10 mouse cellular contexts compared by ENCODE assay signal in the genomic region with DNA sequence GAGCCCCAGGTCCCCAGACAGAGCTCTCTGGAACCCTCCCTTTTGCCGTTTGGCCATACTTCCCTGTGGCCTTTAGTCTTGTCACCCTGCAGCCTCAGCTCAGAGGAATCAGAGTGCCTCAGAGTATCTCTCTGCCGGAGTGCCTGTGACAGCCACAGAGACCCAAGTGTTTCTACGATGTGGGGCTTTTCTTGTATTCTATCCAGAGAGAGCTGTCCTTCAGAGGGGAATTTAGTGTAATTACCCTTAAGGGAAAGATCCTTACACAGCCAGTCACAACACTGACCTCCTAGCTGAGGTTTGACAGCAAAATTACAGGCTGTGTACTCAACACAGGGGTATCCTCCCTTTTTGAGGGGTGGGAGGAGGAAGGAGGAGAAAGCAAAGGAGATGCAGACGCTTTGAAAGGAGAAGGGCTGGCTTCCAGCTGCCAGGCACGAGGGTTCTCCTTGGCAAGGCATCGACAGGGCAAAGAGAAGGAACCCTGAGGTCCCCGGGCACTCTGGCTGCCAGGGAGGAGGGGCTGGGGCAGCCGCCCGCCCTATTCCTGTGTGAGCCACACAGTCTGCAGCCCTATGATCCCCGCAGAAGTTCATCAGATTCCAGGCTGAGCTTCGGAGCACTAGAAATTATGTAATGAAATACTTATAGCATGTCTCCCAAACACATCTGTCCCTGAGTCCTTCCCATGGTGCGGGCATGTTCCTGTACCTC. TPM values are rescaled to one million over a fixed set of nuclear protein-coding genes. Genes with fewer than 3 reads are reported as not detected.
DNase-seq lines count a peak whose midpoint lies in the region; ATAC-seq and TF ChIP-seq lines count a peak whose summit lies in the region.
"Had no signal": no experiment of that assay in that cellular context is flagged by ENCODE, and none has a peak within 500 bp of the region (broad histone marks: within the 10 kb centered on the region; RNA-seq: fewer than 3 reads in every experiment).

No protein-coding gene starts in this region.

- no peak for ATAC-seq in kidney, embryonic 14.5 days (ENCODE audit: low FRiP score, low TSS enrichment)
- no peak for ATAC-seq in stomach, postnatal 0 days (ENCODE audit: low FRiP score, low TSS enrichment)

- TF ChIP-seq EP300 in stomach, postnatal 0 days (optimal IDR thresholded peaks at IDR 0.05), result no peak

- no peak overlapping the region for H3K4me3 ChIP-seq in kidney, embryonic 14.5 days (ENCODE audit: low read length)
- no peak overlapping the region for H3K4me3 ChIP-seq in stomach, postnatal 0 days (ENCODE audit: low read depth, low read length)

- H3K9me3 ChIP-seq in kidney, embryonic 14.5 days (ENCODE audit: control insufficient read depth, low read length), result no peaks in the 10 kb centered on the region
- H3K9me3 ChIP-seq in stomach, postnatal 0 days (ENCODE audit: control insufficient read depth, low read length), result no peaks in the 10 kb centered on the region

- H3K4me2 ChIP-seq in kidney, embryonic 14.5 days (replicated peaks; ENCODE audit: low read depth, low read length), result no peak overlapping the region
- 0 out of 2 replicates have a peak overlapping the region, but pooled peaks have one; percentile 11 for H3K4me2 ChIP-seq in stomach, postnatal 0 days (replicated peaks; ENCODE audit: low read depth)

- peaks cover 16% of the 10 kb centered on the region for H3K4me1 ChIP-seq in kidney, embryonic 14.5 days (ENCODE audit: control insufficient read depth, insufficient read depth, low read length)
- 0 out of 2 replicates have a peak, but pooled peaks cover 3% of the 10 kb centered on the region for H3K4me1 ChIP-seq in stomach, postnatal 0 days (replicated peaks; ENCODE audit: control insufficient read depth, insufficient read depth)

- peak; percentile 54 for DNase-seq in adrenal gland, postnatal 10 days
- DNase-seq in adrenal gland, adult 18-20 months (ENCODE audit: low spot score in 2 of 2), result no peak
- peak; percentile 34 for DNase-seq in ovary, adult 18-20 months (ENCODE audit: low spot score)
- DNase-seq in ovary, postnatal 10 days (ENCODE audit: low spot score), result no peak
- DNase-seq in stomach, postnatal 0 days (ENCODE audit: low spot score), result peak; percentile 62
- no peak for DNase-seq in right cerebral cortex, adult 18-20 months
- no peak for DNase-seq in gastrocnemius, postnatal 25 days
- DNase-seq: cerebellum, adult 18-20 months had no signal

- no peak for TF ChIP-seq CTCF in stomach, postnatal 0 days (IDR thresholded peaks at IDR 0.05; ENCODE audit: low read depth)

- H3K27ac ChIP-seq in kidney, embryonic 14.5 days (ENCODE audit: low read depth, low read length), result no peak overlapping the region
- peak overlapping the region; percentile 40; the same call in 1 of the 2 replicates for H3K27ac ChIP-seq in stomach, postnatal 0 days (replicated peaks)
- H3K27ac ChIP-seq: macrophage had no signal

- no peaks in the 10 kb centered on the region for H3K27me3 ChIP-seq in kidney, embryonic 14.5 days (ENCODE audit: control insufficient read depth, insufficient read depth, low read length)
- no peaks in the 10 kb centered on the region for H3K27me3 ChIP-seq in stomach, postnatal 0 days (ENCODE audit: control insufficient read depth, insufficient read depth, low read length)

- 16% methylated on average over 12 of the region's 12 CpGs for WGBS in kidney, embryonic 14.5 days
- 25% methylated on average over 12 of the region's 12 CpGs for WGBS in stomach, postnatal 0 days

- peak overlapping the region; percentile 14; the same call in 1 of the 2 replicates for H3K9ac ChIP-seq in kidney, embryonic 14.5 days (ENCODE audit: low read depth, low read length)
- no peak overlapping the region for H3K9ac ChIP-seq in stomach, postnatal 0 days (ENCODE audit: low read length)

- H3K36me3 ChIP-seq in kidney, embryonic 14.5 days (ENCODE audit: control insufficient read depth, insufficient read depth, low read length), result no peaks in the 10 kb centered on the region
- H3K36me3 ChIP-seq in stomach, postnatal 0 days (ENCODE audit: control insufficient read depth, insufficient read depth, low read length), result no peaks in the 10 kb centered on the region

RNA-seq across cellular contexts. Expression of gene Foxp4, which starts 28.1 kb away (rescaled TPM):
- total RNA-seq in adrenal gland, postnatal 10 days (2021), result 10 to 100 TPM; 24.8 to 25.6 TPM
- total RNA-seq in adrenal gland, adult 18-20 months (2021), result 10 to 100 TPM; 20.0 to 26.1 TPM
- 23.9 and 25.4 TPM in 2 replicates for polyA plus RNA-seq in kidney, embryonic 14.5 days (2014; fragmentation: Nextera tagmentation; extraction: Ambion mirVana)
- polyA plus RNA-seq in stomach, postnatal 0 days (2015; fragmentation: Nextera tagmentation; extraction: Ambion mirVana), result 14.6 and 17.9 TPM in 2 replicates
- total RNA-seq in gastrocnemius, postnatal 25 days (2021), result 1 to 10 TPM; 6.4 to 7.6 TPM

Comparison
In these comparisons a context has a peak if more than half of its experiments do, and no peak if none do; other contexts are left out.
1. DNase-seq: peak in adrenal gland, postnatal 10 days (single experiment), ovary, adult 18-20 months (single experiment) and stomach, postnatal 0 days (single experiment); none in adrenal gland, adult 18-20 months (0 of 2), ovary, postnatal 10 days (single experiment), right cerebral cortex, adult 18-20 months (single experiment) and gastrocnemius, postnatal 25 days (single experiment).